Mouse (Mus musculus): ENCODE results near the gene Taf6.
A peak's percentile ranks its signal among the peaks of the same experiment; 100 is the strongest.
"Not testable (repeated sequence)": the region's sequence is repeated elsewhere in the genome, so short reads cannot be mapped to it uniquely, and the experiment has no call there.

Taf6 gene

GRCm38 (mm10) chr5:138186950-138187638 is at the start of gene Taf6, which contains the start of gene Cnpy4:
Taf6 (minus strand) TSS chr5:138187451.
Cnpy4 (plus strand) TSS chr5:138187485.
- peak; percentile 69 to 78 for DNase-seq

GRCm38 (mm10) chr5:138234224-138234623 is 47.0 kb upstream of the Taf6 start:
- DNase-seq: no peak

GRCm38 (mm10) chr5:138233778-138234177 is 46.5 kb upstream of the Taf6 start:
- DNase-seq: no peak

DNA sequence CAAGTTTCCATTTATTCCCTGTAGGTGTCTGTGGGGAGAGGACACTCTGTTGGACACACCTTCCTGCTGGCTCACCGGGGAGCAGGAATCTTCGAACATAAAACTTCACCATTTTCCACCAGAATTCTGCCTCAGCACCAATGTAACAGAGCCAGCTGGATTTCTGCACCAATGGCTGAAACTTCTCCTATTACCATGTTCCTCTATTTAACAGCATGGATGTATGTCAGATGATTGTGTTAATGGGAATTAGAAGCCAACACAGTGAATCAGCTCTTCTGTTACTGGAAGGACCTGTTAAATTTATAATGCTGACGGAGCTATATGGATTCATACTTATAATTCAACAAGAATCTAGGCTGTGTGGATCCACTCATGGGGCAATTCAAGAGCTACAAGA is 42.3 kb upstream of the Taf6 start:
- DNase-seq: no peak

DNA sequence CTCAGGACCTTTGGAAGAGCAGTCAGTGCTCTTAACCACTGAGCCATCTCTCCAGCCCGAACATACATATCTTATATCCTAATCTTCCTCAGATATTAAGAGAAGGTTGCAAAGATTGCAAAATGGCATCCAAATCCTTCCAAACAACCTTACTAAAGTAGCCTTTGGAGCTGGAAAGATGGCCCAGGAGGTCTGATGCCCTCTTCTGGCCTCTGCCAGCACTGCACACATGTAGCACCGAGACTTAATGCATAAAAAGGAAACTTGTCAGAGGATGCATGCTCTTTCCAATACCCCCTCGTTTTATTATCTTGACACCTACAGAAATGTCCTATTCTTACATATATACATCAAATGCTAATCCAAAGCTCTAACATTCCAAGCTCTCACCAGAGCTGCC is 40.8 kb upstream of the Taf6 start:
- DNase-seq: peak in 1 of 2 experiments; percentile 65

DNA sequence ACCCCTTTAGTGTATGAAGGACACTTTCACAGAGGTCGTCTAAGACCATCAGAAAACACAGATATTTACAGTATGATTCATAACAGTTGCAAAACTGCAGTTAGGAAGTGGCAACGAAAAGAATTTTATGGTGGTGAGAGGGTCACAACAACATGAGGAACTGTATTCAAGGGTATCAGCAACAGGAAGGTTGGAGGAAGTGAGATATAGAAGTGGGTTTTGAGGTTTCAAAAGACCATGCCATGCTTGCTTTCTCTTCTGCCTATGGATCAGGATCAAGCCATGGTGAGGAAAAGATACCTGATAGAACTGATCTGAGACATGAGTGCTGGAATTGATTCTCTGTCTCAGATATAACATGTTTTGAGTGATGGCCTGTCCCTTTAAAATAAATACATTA is 40.1 kb upstream of the Taf6 start:
- no peak for DNase-seq

GRCm38 (mm10) chr5:138226491-138226890 is 39.2 kb upstream of the Taf6 start:
- no peak for DNase-seq

GRCm38 (mm10) chr5:138225700-138226099 is 38.4 kb upstream of the Taf6 start, which contains the start of gene Nxpe5:
Nxpe5 (plus strand) TSS chr5:138225898.
- no peak for DNase-seq

GRCm38 (mm10) chr5:138223287-138223686 is 36.0 kb upstream of the Taf6 start:
- no peak for DNase-seq

DNA sequence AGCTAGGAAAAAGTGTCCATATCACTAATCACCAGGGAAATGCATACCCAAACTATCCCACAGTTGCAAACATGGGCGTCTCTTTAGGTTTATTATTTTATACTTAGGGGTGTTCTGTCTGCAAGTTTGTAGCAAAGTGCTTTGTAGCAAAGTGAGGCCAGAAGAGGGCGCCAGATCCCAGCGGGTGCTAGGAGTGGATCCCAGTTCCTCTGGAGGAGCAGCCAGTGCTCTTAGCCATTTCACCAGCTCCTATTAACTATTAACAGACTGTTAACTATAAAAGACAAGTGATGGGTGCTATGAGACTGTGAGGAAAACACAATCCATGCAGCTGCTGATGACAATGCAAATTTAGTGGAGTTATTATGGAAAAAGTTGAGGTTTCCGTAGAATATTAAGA is 34.9 kb upstream of the Taf6 start:
- peak; percentile 67 to 88 for DNase-seq

- DNase-seq: no peak
These were observed 32.6 kb upstream of the Taf6 start for GRCm38 (mm10) chr5:138219864-138220263.

DNA sequence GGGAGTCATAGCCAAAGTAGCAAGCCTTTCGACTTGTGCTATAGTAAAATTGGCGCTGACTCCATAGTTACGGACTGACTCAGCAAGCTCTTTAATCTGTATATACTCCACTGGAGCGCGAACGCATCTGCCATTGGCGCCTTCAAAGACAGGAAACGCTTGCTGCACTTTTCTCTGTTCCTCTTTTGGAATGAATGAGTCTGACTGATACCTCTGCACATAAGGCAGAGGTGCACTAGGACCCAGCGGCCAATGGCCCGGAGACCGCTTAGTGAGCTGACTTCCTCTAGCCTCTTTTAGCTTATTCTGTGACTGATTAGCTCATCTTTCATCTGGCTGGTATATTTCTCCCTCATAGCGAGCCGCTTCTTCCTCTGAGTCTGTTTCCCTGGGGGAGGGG is 29.4 kb upstream of the Taf6 start:
- DNase-seq: not testable (repeated sequence)

GRCm38 (mm10) chr5:138207873-138208272 is 20.6 kb upstream of the Taf6 start:
- DNase-seq: no peak

DNA sequence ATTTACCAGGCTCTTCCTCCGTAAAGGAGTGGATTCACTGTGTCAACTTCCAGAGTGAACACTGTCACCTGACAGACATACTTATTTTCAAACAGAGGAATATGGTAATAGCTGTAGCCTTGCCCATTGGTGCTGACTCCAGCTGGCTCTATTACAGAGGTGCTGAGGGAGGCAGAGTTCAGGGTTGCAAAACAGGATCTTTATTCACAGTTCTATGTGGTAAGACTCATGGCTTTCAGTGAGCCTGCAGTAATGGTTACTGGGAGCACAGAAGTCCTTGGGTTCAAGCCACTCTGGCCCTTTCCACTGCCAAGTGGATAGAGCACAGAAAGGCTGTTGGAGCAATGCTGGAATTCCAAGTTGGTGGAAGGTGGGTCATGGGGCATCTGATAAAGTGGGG is 20.0 kb upstream of the Taf6 start:
- no peak for DNase-seq

- no peak for DNase-seq
These were observed 14.8 kb upstream of the Taf6 start for GRCm38 (mm10) chr5:138202086-138202485.

DNA sequence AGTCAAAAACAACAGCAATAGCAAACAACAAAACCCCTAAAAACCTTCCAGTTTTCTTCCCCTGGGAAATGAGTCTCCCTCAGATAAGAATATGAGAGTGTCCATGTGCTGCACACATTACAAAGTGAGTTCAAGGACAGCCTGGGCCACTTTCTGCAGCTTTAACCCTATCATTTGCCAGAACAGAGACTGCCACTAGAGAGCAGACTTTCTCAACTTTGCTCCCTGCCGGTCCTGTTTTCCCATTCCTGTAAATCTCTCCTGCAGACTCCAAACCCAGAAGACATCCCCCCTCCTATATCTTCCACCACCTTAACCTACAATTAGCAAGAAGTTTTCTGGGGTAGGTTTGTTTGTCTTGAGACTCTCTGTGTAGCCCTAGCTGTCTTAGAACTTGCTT is 12.3 kb upstream of the Taf6 start:
- no peak for DNase-seq

- DNase-seq: no peak
These were observed 8.2 kb upstream of the Taf6 start for GRCm38 (mm10) chr5:138195463-138195862.

GRCm38 (mm10) chr5:138194755-138195345 is 7.6 kb upstream of the Taf6 start:
- DNase-seq: peak in 1 of 2 experiments; percentile 30

DNA sequence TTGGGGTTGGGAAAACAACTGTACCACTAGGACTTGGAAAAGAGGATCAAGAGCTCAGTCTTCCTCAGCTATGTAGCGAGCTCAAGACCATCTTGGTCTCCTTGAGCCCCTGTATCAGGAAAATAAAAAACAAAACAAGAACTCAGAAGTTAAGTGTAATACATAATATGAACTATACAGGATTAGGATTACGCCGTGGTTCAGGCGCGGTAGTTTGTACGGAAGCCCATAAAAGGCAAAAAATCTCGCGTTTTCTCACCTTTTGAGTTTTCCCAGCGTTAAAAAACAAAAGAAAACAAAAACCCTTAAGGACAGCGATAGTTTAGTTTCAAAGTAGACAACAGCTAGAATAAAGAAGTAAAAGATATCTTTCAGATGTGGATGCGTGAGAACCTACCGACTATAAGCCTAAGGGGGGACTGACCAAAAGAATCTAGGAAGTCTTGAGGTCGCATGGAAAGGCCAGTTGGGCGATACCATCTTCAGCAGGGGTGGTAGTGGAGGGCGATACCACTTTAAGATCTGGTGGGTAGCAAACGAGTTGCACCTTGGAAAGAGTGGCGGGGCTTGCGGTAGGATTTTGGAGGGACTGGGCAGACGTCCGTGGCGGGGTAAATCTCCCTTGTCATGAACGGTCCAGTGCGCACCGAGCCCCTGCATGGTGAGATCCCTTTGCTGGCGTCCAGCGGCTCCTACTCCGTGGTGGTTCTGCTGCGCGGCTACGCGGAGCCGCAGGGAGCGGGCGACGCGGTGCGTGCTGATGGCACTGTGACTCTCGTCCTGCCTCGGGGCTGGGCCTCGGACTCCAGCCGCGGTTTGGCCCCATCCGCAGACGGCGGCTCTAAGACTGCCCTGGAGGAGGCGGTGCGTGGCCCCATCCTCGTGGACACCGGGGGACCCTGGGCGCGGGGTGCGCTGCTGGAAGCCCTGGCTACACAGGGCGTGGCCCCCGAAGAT is 6.8 kb upstream of the Taf6 start, which contains the start of gene Mblac1:
Gene Mblac1, plus strand, starts transcription at position 544 of the 957 bp plus-strand sequence.
- DNase-seq: peak; percentile 56 to 76

- peak; percentile 22 to 57 for DNase-seq
These were observed 533 bp upstream of the Taf6 start for GRCm38 (mm10) chr5:138187661-138188306.

- DNase-seq: no peak
These were observed 14.0 kb downstream of the Taf6 start for GRCm38 (mm10) chr5:138173217-138173616.

GRCm38 (mm10) chr5:138171695-138172491 is 15.4 kb downstream of the Taf6 start, which contains the start of the genes Ap4m1 and Mcm7:
Ap4m1 (plus strand) TSS chr5:138172002.
Mcm7 (minus strand) TSS chr5:138172422.
- DNase-seq: peak; percentile 88 to 89
